Mouse (Mus musculus): ENCODE data around the gene Cpsf6. TPM values are rescaled to one million over a fixed set of nuclear protein-coding genes. Genes with fewer than 3 reads are reported as not detected.
A peak's percentile ranks its signal among the peaks of the same experiment; 100 is the strongest.

The Cpsf6 gene
- polyA plus RNA-seq, 1 experiment from 2014 or later = 243 TPM

GRCm38 (mm10) chr10:117375163-117375562 lies 4.7 kb downstream of the Cpsf6 start:
- WGBS = 33% methylated on average over 10 of the region's 10 CpGs
- H3K27ac ChIP-seq = peak overlapping the region; percentile 100

GRCm38 (mm10) chr10:117363106-117363505 lies 16.7 kb downstream of the Cpsf6 start:
- H3K36me3 ChIP-seq (replicated peaks) = peaks cover 99% of the 10 kb centered on the region
- peak; percentile 41 for DNase-seq (ENCODE audit: extremely low spot score, low spot score)

More at GRCm38 (mm10) chr10:117375163-117375562, 4.7 kb downstream of the Cpsf6 start:
- DNase-seq (ENCODE audit: extremely low spot score, low spot score) = no peak
- H3K9me3 ChIP-seq = no peaks in the 10 kb centered on the region
- H3K36me3 ChIP-seq (replicated peaks) = peaks cover 6% of the 10 kb centered on the region; the same call in 1 of the 2 replicates
- H3K4me3 ChIP-seq = peak overlapping the region; percentile 94
- no peaks in the 10 kb centered on the region for H3K27me3 ChIP-seq (ENCODE audit: poor library complexity, severe bottlenecking)
- peaks cover 17% of the 10 kb centered on the region for H3K4me1 ChIP-seq

GRCm38 (mm10) chr10:117358891-117359290 lies 20.9 kb downstream of the Cpsf6 start:
- Histone ChIP-seq H3K27ac (no peak overlapping the region), H3K9me3 (no peaks in the 10 kb centered on the region), H3K27me3 (ENCODE audit: poor library complexity, severe bottlenecking) (no peaks in the 10 kb centered on the region), H3K4me3 (no peak overlapping the region), H3K36me3 (replicated peaks) (peaks cover 99% of the 10 kb centered on the region), H3K4me1 (no peaks in the 10 kb centered on the region)
- DNase-seq (ENCODE audit: extremely low spot score, low spot score) = no peak
- 89% methylated on average over 11 of the region's 11 CpGs for WGBS

More at GRCm38 (mm10) chr10:117363106-117363505, 16.7 kb downstream of the Cpsf6 start:
- H3K9me3 ChIP-seq = no peaks in the 10 kb centered on the region
- H3K27me3 ChIP-seq (ENCODE audit: poor library complexity, severe bottlenecking) = no peaks in the 10 kb centered on the region
- H3K4me3 ChIP-seq = no peak overlapping the region
- H3K4me1 ChIP-seq = no peaks in the 10 kb centered on the region
- WGBS = 57% methylated on average over 3 of the region's 3 CpGs
- H3K27ac ChIP-seq = no peak overlapping the region

- H3K27me3 ChIP-seq (ENCODE audit: poor library complexity, severe bottlenecking) = no peaks in the 10 kb centered on the region
- H3K4me1 ChIP-seq = no peaks in the 10 kb centered on the region
- no peaks in the 10 kb centered on the region for H3K9me3 ChIP-seq
- DNase-seq (ENCODE audit: extremely low spot score, low spot score) = no peak
- WGBS = 90% methylated on average over 4 of the region's 4 CpGs
- H3K27ac ChIP-seq = no peak overlapping the region
- H3K36me3 ChIP-seq (replicated peaks) = peaks cover 48% of the 10 kb centered on the region
- no peak overlapping the region for H3K4me3 ChIP-seq
Measured at GRCm38 (mm10) chr10:117343000-117343399, 36.8 kb downstream of the Cpsf6 start.

GRCm38 (mm10) chr10:117342406-117342805 lies 37.4 kb downstream of the Cpsf6 start:
- no peak overlapping the region for H3K27ac ChIP-seq
- DNase-seq (ENCODE audit: extremely low spot score, low spot score) = no peak
- 90% methylated on average over 2 of the region's 2 CpGs for WGBS
- H3K36me3 ChIP-seq (replicated peaks) = peaks cover 43% of the 10 kb centered on the region
- H3K9me3 ChIP-seq = no peaks in the 10 kb centered on the region
- H3K27me3 ChIP-seq (ENCODE audit: poor library complexity, severe bottlenecking) = no peaks in the 10 kb centered on the region
- no peaks in the 10 kb centered on the region for H3K4me1 ChIP-seq
- H3K4me3 ChIP-seq = no peak overlapping the region

- no peaks in the 10 kb centered on the region for H3K9me3 ChIP-seq
- H3K4me3 ChIP-seq = no peak overlapping the region
- peaks cover 31% of the 10 kb centered on the region for H3K36me3 ChIP-seq (replicated peaks)
- H3K27me3 ChIP-seq (ENCODE audit: poor library complexity, severe bottlenecking) = no peaks in the 10 kb centered on the region
- 93% methylated on average over 4 of the region's 4 CpGs for WGBS
- H3K4me1 ChIP-seq = no peaks in the 10 kb centered on the region
- DNase-seq (ENCODE audit: extremely low spot score, low spot score) = no peak
- no peak overlapping the region for H3K27ac ChIP-seq
Measured at GRCm38 (mm10) chr10:117341029-117341428, 38.8 kb downstream of the Cpsf6 start.

GRCm38 (mm10) chr10:117339241-117339640 lies 40.6 kb downstream of the Cpsf6 start:
- 91% methylated on average over 7 of the region's 7 CpGs for WGBS
- no peak for DNase-seq (ENCODE audit: extremely low spot score, low spot score)
- no peak overlapping the region for H3K4me3 ChIP-seq
- peaks cover 16% of the 10 kb centered on the region for H3K36me3 ChIP-seq (replicated peaks)
- H3K4me1 ChIP-seq = peaks cover 5% of the 10 kb centered on the region; the same call in 1 of the 2 replicates
- H3K27ac ChIP-seq = no peak overlapping the region
- H3K9me3 ChIP-seq = no peaks in the 10 kb centered on the region
- H3K27me3 ChIP-seq (ENCODE audit: poor library complexity, severe bottlenecking) = no peaks in the 10 kb centered on the region

- Histone ChIP-seq H3K4me3 (no peak overlapping the region), H3K36me3 (replicated peaks) (0 out of 2 replicates have a peak, but pooled peaks cover 7% of the 10 kb centered on the region), H3K27me3 (ENCODE audit: poor library complexity, severe bottlenecking) (no peaks in the 10 kb centered on the region), H3K9me3 (no peaks in the 10 kb centered on the region), H3K4me1 (peaks cover 5% of the 10 kb centered on the region; the same call in 1 of the 2 replicates), H3K27ac (no peak overlapping the region)
- no peak for DNase-seq (ENCODE audit: extremely low spot score, low spot score)
Measured at GRCm38 (mm10) chr10:117337946-117338345, 41.9 kb downstream of the Cpsf6 start.

GRCm38 (mm10) chr10:117335649-117336048 lies 44.2 kb downstream of the Cpsf6 start:
- Histone ChIP-seq H3K27me3 (ENCODE audit: poor library complexity, severe bottlenecking) (no peaks in the 10 kb centered on the region), H3K4me1 (peaks cover 5% of the 10 kb centered on the region; the same call in 1 of the 2 replicates), H3K4me3 (no peak overlapping the region), H3K27ac (no peak overlapping the region), H3K36me3 (replicated peaks) (no peaks in the 10 kb centered on the region), H3K9me3 (no peaks in the 10 kb centered on the region)
- no peak for DNase-seq (ENCODE audit: extremely low spot score, low spot score)
- WGBS = 47% methylated on average over 4 of the region's 4 CpGs

- Histone ChIP-seq H3K4me1 (no peaks in the 10 kb centered on the region; the same call in 1 of the 2 replicates), H3K27me3 (ENCODE audit: poor library complexity, severe bottlenecking) (no peaks in the 10 kb centered on the region), H3K9me3 (no peaks in the 10 kb centered on the region), H3K27ac (no peak overlapping the region), H3K4me3 (no peak overlapping the region), H3K36me3 (replicated peaks) (no peaks in the 10 kb centered on the region)
- 79% methylated on average over 5 of the region's 5 CpGs for WGBS
- no peak for DNase-seq (ENCODE audit: extremely low spot score, low spot score)
Measured at GRCm38 (mm10) chr10:117330521-117330920, 49.3 kb downstream of the Cpsf6 start.

GRCm38 (mm10) chr10:117323782-117324181 lies 56.0 kb downstream of the Cpsf6 start:
- 90% methylated on average over 7 of the region's 7 CpGs for WGBS
- DNase-seq (ENCODE audit: extremely low spot score, low spot score) = no peak
- no peaks in the 10 kb centered on the region for H3K9me3 ChIP-seq
- no peaks in the 10 kb centered on the region for H3K36me3 ChIP-seq (replicated peaks)
- H3K27ac ChIP-seq = no peak overlapping the region
- 0 out of 2 replicates have a peak, but pooled peaks cover 4% of the 10 kb centered on the region for H3K4me1 ChIP-seq
- H3K4me3 ChIP-seq = no peak overlapping the region
- no peaks in the 10 kb centered on the region for H3K27me3 ChIP-seq (ENCODE audit: poor library complexity, severe bottlenecking)

GRCm38 (mm10) chr10:117322630-117323029 lies 57.2 kb downstream of the Cpsf6 start:
- H3K9me3 ChIP-seq = no peaks in the 10 kb centered on the region
- WGBS = 93% methylated on average over 5 of the region's 5 CpGs
- H3K4me1 ChIP-seq = 0 out of 2 replicates have a peak, but pooled peaks cover 4% of the 10 kb centered on the region
- no peak overlapping the region for H3K4me3 ChIP-seq
- no peaks in the 10 kb centered on the region for H3K36me3 ChIP-seq (replicated peaks)
- H3K27ac ChIP-seq = no peak overlapping the region
- no peak for DNase-seq (ENCODE audit: extremely low spot score, low spot score)
- H3K27me3 ChIP-seq (ENCODE audit: poor library complexity, severe bottlenecking) = no peaks in the 10 kb centered on the region

GRCm38 (mm10) chr10:117320571-117320981 lies 59.2 kb downstream of the Cpsf6 start:
- Histone ChIP-seq H3K4me1 (0 out of 2 replicates have a peak, but pooled peaks cover 4% of the 10 kb centered on the region), H3K27me3 (ENCODE audit: poor library complexity, severe bottlenecking) (no peaks in the 10 kb centered on the region), H3K27ac (no peak overlapping the region), H3K4me3 (no peak overlapping the region), H3K9me3 (no peaks in the 10 kb centered on the region), H3K36me3 (replicated peaks) (no peaks in the 10 kb centered on the region)
- no peak for DNase-seq (ENCODE audit: extremely low spot score, low spot score)
- 77% methylated on average over 3 of the region's 3 CpGs for WGBS

- Histone ChIP-seq H3K9me3 (no peaks in the 10 kb centered on the region), H3K27me3 (ENCODE audit: poor library complexity, severe bottlenecking) (no peaks in the 10 kb centered on the region), H3K36me3 (replicated peaks) (no peaks in the 10 kb centered on the region), H3K4me1 (0 out of 2 replicates have a peak, but pooled peaks cover 4% of the 10 kb centered on the region), H3K27ac (no peak overlapping the region), H3K4me3 (no peak overlapping the region)
- 94% methylated on average over 11 of the region's 11 CpGs for WGBS
- no peak for DNase-seq (ENCODE audit: extremely low spot score, low spot score)
Measured at GRCm38 (mm10) chr10:117316391-117316790, 63.4 kb downstream of the Cpsf6 start.

Measured in forebrain, embryonic 10.5 days (tissue).